Mouse (Mus musculus) 416B (cell line): ENCODE measurements around the gene Wdr31.

Experiments used
- DNase-seq: peaks from one replicate; pipeline ENCODE4 v3.0.0; 2011; ENCODE audit warnings: low read depth

The Wdr31 gene

GRCm38 (mm10) chr4:62439793-62440192, 30.9 kb downstream of the Wdr31 start:
- DNase-seq = no peak

- no peak for DNase-seq
Measured at GRCm38 (mm10) chr4:62437871-62438270, 32.8 kb downstream of the Wdr31 start.

- no peak for DNase-seq
Measured at GRCm38 (mm10) chr4:62437256-62437778, 33.4 kb downstream of the Wdr31 start.

GRCm38 (mm10) chr4:62435081-62435480, 35.6 kb downstream of the Wdr31 start, which contains the start of gene Rnf183:
Gene Rnf183 (minus strand): TSS chr4:62435252.
- DNase-seq = no peak

GRCm38 (mm10) chr4:62433939-62434870, 36.5 kb downstream of the Wdr31 start:
- DNase-seq = peak; percentile 77

- peak; percentile 58 for DNase-seq
Measured at GRCm38 (mm10) chr4:62431522-62431921, 39.2 kb downstream of the Wdr31 start.

GRCm38 (mm10) chr4:62430678-62431077, 40.0 kb downstream of the Wdr31 start:
- no peak for DNase-seq

GRCm38 (mm10) chr4:62429616-62430015, 41.1 kb downstream of the Wdr31 start:
- no peak for DNase-seq

- DNase-seq = no peak
Measured at GRCm38 (mm10) chr4:62427978-62428758, 42.5 kb downstream of the Wdr31 start.

- no peak for DNase-seq
Measured at GRCm38 (mm10) chr4:62425891-62426290, 44.8 kb downstream of the Wdr31 start.

GRCm38 (mm10) chr4:62419091-62419490, 51.6 kb downstream of the Wdr31 start:
- DNase-seq = no peak

GRCm38 (mm10) chr4:62418448-62418847, 52.2 kb downstream of the Wdr31 start:
- DNase-seq = no peak

- peak; percentile 25 for DNase-seq
Measured at GRCm38 (mm10) chr4:62411606-62412005, 59.1 kb downstream of the Wdr31 start.

GRCm38 (mm10) chr4:62410325-62410724, 60.4 kb downstream of the Wdr31 start:
- DNase-seq = no peak

- peak; percentile 23 for DNase-seq
Measured at GRCm38 (mm10) chr4:62409615-62410014, 61.1 kb downstream of the Wdr31 start.

- peak; percentile 99 for DNase-seq
Measured at GRCm38 (mm10) chr4:62408601-62409282, 62.0 kb downstream of the Wdr31 start, which contains the start of the genes Cdc26 and Prpf4. Gene Cdc26 (minus strand): TSS chr4:62408642. Gene Prpf4 (plus strand): TSS chr4:62408797.

GRCm38 (mm10) chr4:62407730-62408582, 62.7 kb downstream of the Wdr31 start:
- peak; percentile 78 for DNase-seq

GRCm38 (mm10) chr4:62406133-62406532, 64.6 kb downstream of the Wdr31 start:
- no peak for DNase-seq

- DNase-seq = peak; percentile 24
Measured at GRCm38 (mm10) chr4:62398956-62399355, 71.7 kb downstream of the Wdr31 start.
